Mouse (Mus musculus) forebrain, embryonic 10.5 days (tissue): Measurements from ENCODE around the gene Slc52a3. TPM values are rescaled to one million over a fixed set of nuclear protein-coding genes. Genes with fewer than 3 reads are reported as not detected.
A peak's percentile ranks its signal among the peaks of the same experiment; 100 is the strongest.

Experiments
- DNase-seq: peaks from one replicate; pipeline ENCODE4 v3.0.0-alpha.2; 2017; ENCODE audit warnings: low spot score; ENCODE audit errors: extremely low spot score
- H3K27ac ChIP-seq: fragments of 300-500 bp; sonication (generic); 2 replicates; pipeline ENCODE4 v1.5.1; 2016; ENCODE audit warnings: mild to moderate bottlenecking
- H3K27me3 ChIP-seq: fragments of 300-500 bp; sonication (generic); 2 replicates; pipeline ENCODE4 v1.6.1; 2016; ENCODE audit warnings: mild to moderate bottlenecking; ENCODE audit not compliant: poor library complexity, severe bottlenecking
- H3K36me3 ChIP-seq: fragments of 300-500 bp; sonication (generic); replicated peaks from 2 replicates; pipeline ENCODE4 v1.6.1; 2016; ENCODE audit warnings: mild to moderate bottlenecking, moderate library complexity
- H3K4me1 ChIP-seq: fragments of 300-500 bp; sonication (generic); 2 replicates; pipeline ENCODE4 v1.6.1; 2016
- H3K4me3 ChIP-seq: fragments of 300-500 bp; sonication (generic); 2 replicates; pipeline ENCODE4 v1.5.1; 2016; ENCODE audit warnings: mild to moderate bottlenecking, moderate library complexity
- H3K9me3 ChIP-seq: fragments of 300-500 bp; sonication (generic); 2 replicates; pipeline ENCODE4 v1.6.1; 2016; ENCODE audit warnings: mild to moderate bottlenecking, moderate library complexity
- WGBS: fragments of 180-500 bp; shearing (Covaris S2); methylation state at CpG from one replicate; pipeline ENCODE4 v1.1.7; 2016; 5-methylcytosine and 5-hydroxymethylcytosine counted together
- polyA plus RNA-seq: library from polyadenylated mRNA; unstranded; fragments of >200 nt; fragmentation: Nextera tagmentation; extraction: Ambion mirVana; gene quantifications from 2 replicates; pipeline ENCODE4 v1.2.1, GENCODE M21; 2016

The Slc52a3 gene
- 0.69 and 0.79 TPM in 2 replicates for polyA plus RNA-seq

DNA sequence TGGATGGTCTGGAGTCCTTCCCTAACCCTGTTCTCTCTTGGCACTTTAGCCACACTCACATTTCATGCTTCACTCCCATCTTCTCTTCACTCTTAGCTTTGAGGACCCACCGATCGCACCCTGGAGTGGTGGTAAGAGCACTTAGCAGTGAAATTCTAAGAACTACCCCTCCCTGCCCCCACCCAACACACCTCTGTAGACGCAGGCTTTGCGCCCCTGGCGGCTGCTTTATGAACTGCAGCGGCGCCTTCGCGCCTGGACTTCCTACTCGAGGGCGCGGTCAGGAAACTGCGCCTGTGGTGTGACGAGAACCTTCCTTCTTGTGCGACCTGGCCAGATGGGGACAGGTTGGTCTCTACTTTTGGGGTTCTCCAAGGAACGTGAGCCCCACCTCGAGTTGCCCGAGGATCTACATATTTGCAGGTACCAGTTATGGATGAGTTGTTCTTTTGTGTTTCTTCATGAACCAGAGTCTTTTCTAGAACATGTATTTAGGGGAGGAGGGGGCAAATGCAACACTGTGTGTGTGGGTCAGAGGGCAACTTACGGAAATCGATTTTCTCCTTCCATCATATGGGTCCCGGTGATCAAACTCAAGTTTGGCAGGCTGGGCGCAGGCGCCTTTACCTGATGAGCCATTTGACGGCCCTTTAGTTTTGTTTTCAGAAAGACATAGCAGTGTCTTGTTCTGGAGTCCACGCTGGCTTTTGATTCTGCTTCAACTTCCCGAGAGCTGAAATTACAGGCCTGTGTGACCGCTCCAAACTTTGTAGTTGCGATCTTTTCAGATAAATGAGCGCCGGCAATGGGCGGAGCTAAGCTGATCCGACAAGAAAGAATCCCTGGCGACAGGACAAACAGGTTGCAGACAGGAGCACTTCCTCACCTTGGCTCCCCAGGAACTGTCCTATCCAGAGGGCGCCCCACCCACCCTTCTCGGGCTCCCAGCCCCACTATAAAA is at the start of gene Slc52a3:
Gene Slc52a3, plus strand, starts transcription at position 283 of the 961 bp plus-strand sequence.
- Histone ChIP-seq H3K4me3 (peak within 1 kb of the TSS; percentile 26), H3K36me3 (no peaks in the 10 kb centered on the region), H3K9me3 (no peaks in the 10 kb centered on the region), H3K27me3 (peaks cover 89% of the 10 kb centered on the region), H3K27ac (no peak within 1 kb of the TSS), H3K4me1 (peaks cover 42% of the 10 kb centered on the region)
- 6% methylated on average over 35 of the region's 35 CpGs for WGBS
- peak; percentile 82 for DNase-seq

GRCm38 (mm10) chr2:151947617-151948016 is 48.7 kb upstream of the Slc52a3 start:
- DNase-seq = no peak
- 86% methylated on average over 2 of the region's 2 CpGs for WGBS

DNA sequence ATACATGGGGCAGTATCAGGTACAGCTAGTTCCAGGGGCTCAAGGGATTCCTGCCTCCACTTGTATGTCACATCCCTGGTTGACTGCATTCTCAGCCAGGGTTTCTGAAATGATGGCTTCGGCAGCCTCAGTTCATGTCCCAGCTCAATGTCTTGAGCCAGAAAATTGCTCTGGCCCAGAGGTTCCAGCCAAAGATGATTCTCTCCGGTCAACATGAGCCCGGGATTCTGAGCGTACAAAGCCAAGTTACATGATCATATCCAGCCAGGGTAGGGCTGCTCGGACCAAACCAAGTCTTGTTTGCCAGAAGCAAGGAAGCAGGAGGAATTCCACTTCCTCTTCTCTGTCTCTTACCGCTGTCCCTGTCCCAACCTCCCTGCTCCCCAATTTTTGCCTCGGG is 48.0 kb upstream of the Slc52a3 start:
- DNase-seq = no peak
- Histone ChIP-seq H3K27me3 (no peaks in the 10 kb centered on the region), H3K9me3 (no peaks in the 10 kb centered on the region), H3K36me3 (no peaks in the 10 kb centered on the region), H3K4me1 (no peaks in the 10 kb centered on the region), H3K4me3 (no peak overlapping the region), H3K27ac (no peak overlapping the region)
- WGBS = 84% methylated on average over 7 of the region's 7 CpGs

More at GRCm38 (mm10) chr2:151947617-151948016, 48.7 kb upstream of the Slc52a3 start:
- H3K36me3 ChIP-seq = no peaks in the 10 kb centered on the region
- no peak overlapping the region for H3K27ac ChIP-seq
- H3K27me3 ChIP-seq = no peaks in the 10 kb centered on the region
- H3K9me3 ChIP-seq = no peaks in the 10 kb centered on the region
- no peak overlapping the region for H3K4me3 ChIP-seq
- H3K4me1 ChIP-seq = no peaks in the 10 kb centered on the region

- WGBS = 69% methylated on average over 2 of the region's 2 CpGs
Observed at GRCm38 (mm10) chr2:151949082-151949774, 47.1 kb upstream of the Slc52a3 start.

GRCm38 (mm10) chr2:151953665-151954064 is 42.6 kb upstream of the Slc52a3 start:
- Histone ChIP-seq H3K36me3 (no peaks in the 10 kb centered on the region), H3K27me3 (no peaks in the 10 kb centered on the region), H3K27ac (no peak overlapping the region), H3K4me3 (no peak overlapping the region), H3K4me1 (peaks cover under 1% of the 10 kb centered on the region), H3K9me3 (no peaks in the 10 kb centered on the region)
- DNase-seq = no peak
- 91% methylated on average over 8 of the region's 8 CpGs for WGBS

More at GRCm38 (mm10) chr2:151949082-151949774, 47.1 kb upstream of the Slc52a3 start:
- Histone ChIP-seq H3K36me3 (no peaks in the 10 kb centered on the region), H3K27ac (no peak overlapping the region), H3K9me3 (no peaks in the 10 kb centered on the region), H3K27me3 (no peaks in the 10 kb centered on the region), H3K4me3 (no peak overlapping the region), H3K4me1 (no peaks in the 10 kb centered on the region)
- no peak for DNase-seq

DNA sequence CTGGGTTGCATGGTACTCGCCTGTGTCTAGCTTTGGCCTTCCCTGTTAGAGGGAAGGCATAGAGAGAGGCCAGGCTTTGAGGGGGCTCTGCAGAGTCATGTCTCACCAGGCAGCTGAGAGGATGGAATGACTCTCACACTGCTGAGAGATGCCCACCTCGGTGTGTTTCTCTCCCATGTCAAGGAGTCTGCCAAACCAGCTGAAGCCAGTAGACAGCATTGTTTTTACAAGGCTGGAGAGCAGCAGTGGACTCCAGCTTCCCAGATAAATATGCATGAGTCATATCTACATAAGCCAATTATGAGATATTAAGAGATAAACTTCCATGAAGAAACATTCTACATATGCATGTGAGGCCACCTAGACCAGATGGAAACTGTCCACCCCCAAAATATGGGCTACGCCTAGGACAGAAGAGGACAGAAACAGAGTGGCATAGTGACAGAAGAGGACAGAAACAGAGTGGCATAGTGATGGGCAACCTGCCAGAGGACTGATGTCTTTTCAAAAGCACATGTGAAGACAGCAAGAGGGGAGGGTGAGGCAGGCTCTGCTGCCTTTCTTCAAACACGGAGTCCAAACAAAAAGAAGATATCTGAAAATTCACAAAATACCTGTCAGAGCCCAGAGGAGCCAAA is 39.7 kb upstream of the Slc52a3 start:
- Histone ChIP-seq H3K4me3 (no peak overlapping the region), H3K27ac (no peak overlapping the region), H3K4me1 (peaks cover 27% of the 10 kb centered on the region), H3K27me3 (no peaks in the 10 kb centered on the region; the same call in 1 of the 2 replicates), H3K36me3 (no peaks in the 10 kb centered on the region), H3K9me3 (no peaks in the 10 kb centered on the region)
- 86% methylated on average over 4 of the region's 4 CpGs for WGBS
- no peak for DNase-seq

GRCm38 (mm10) chr2:151959274-151959673 is 37.0 kb upstream of the Slc52a3 start:
- no peaks in the 10 kb centered on the region for H3K36me3 ChIP-seq
- no peak overlapping the region for H3K4me3 ChIP-seq
- peaks cover 54% of the 10 kb centered on the region for H3K4me1 ChIP-seq
- H3K9me3 ChIP-seq = no peaks in the 10 kb centered on the region
- H3K27ac ChIP-seq = no peak overlapping the region
- H3K27me3 ChIP-seq = peaks cover 16% of the 10 kb centered on the region
- DNase-seq = no peak
- WGBS = 43% methylated on average over 5 of the region's 5 CpGs

GRCm38 (mm10) chr2:151961284-151962196 is 34.8 kb upstream of the Slc52a3 start:
- 48% methylated on average over 9 of the region's 9 CpGs for WGBS
- no peaks in the 10 kb centered on the region for H3K36me3 ChIP-seq
- H3K4me1 ChIP-seq = peaks cover 72% of the 10 kb centered on the region
- peak overlapping the region; percentile 31 for H3K27ac ChIP-seq
- DNase-seq = no peak
- H3K9me3 ChIP-seq = no peaks in the 10 kb centered on the region
- peaks cover 35% of the 10 kb centered on the region for H3K27me3 ChIP-seq
- no peak overlapping the region for H3K4me3 ChIP-seq

DNA sequence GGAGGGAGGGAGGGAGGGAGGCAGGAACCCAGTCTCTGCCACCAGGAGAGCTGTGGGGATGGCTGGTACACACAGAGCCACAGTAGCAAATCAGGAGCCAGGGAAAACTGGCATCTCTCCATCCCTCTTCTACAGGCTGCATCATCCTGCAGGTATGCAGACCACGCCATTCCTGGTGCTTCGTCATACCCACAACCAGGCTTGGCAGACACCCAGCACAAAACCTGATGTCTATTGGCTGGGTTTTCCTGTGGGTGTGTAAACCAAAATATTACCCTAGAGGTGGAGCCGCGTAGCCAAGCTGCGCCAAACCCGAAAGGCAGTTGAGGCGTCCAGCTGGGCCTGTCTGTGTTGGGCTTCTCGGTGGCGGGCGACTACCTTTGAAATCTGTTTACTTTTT is 33.8 kb upstream of the Slc52a3 start:
- peaks cover 81% of the 10 kb centered on the region for H3K4me1 ChIP-seq
- 73% methylated on average over 10 of the region's 10 CpGs for WGBS
- peaks cover 2% of the 10 kb centered on the region for H3K36me3 ChIP-seq
- H3K4me3 ChIP-seq = no peak overlapping the region
- no peaks in the 10 kb centered on the region for H3K9me3 ChIP-seq
- 0 out of 2 replicates have a peak overlapping the region, but pooled peaks have one; percentile 31 for H3K27ac ChIP-seq
- peaks cover 38% of the 10 kb centered on the region for H3K27me3 ChIP-seq
- no peak for DNase-seq

DNA sequence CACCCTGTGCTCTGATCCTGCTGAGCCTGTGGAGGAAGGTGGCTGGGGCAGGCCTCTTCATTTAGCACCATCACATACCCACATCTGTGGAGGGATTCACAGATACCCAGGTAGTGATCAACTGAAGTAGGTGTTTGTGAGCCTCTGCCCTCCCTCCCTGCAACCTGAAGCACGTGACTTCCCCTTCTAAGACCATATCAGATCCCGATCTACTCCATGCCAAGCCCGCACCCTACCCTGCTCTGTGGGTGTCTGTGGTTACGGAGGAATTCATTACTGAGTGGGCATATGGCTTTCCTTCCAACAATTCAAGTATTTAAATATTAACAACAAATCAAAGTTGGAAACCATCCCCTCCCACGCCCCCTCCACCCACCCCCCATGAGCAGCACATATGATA is 33.0 kb upstream of the Slc52a3 start:
- H3K27ac ChIP-seq = no peak overlapping the region
- peaks cover 90% of the 10 kb centered on the region for H3K4me1 ChIP-seq
- H3K36me3 ChIP-seq = peaks cover 11% of the 10 kb centered on the region
- no peak overlapping the region for H3K4me3 ChIP-seq
- WGBS = 84% methylated on average over 5 of the region's 5 CpGs
- no peak for DNase-seq
- H3K27me3 ChIP-seq = peaks cover 38% of the 10 kb centered on the region
- H3K9me3 ChIP-seq = no peaks in the 10 kb centered on the region

DNA sequence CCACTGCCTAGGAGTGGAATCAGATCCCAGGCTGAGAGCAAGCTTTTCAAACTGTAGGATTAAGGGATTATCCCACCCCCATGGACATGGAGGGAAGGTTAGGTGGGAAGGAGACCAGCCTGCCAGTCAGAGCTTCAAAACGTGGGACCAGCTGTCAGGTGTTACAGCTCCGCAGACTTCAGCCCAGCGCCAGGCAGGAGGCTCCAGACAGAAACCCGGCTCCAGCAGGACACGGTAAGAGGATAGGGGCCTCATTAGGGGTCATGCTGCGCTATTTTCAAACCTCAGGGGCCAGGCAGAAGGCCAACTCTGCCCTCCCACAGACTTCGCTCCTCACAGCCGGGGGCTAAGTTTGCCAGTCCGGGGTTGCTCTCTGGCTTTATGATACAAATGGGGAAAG is 32.3 kb upstream of the Slc52a3 start:
- H3K9me3 ChIP-seq = no peaks in the 10 kb centered on the region
- peaks cover 18% of the 10 kb centered on the region for H3K36me3 ChIP-seq
- peak overlapping the region; percentile 20 for H3K27ac ChIP-seq
- 3% methylated on average over 9 of the region's 9 CpGs for WGBS
- H3K27me3 ChIP-seq = peaks cover 38% of the 10 kb centered on the region
- DNase-seq = no peak
- H3K4me3 ChIP-seq = no peak overlapping the region; the same call in 1 of the 2 replicates
- peaks cover 92% of the 10 kb centered on the region for H3K4me1 ChIP-seq
